Mouse (Mus musculus) frontal cortex, adult 2 months (tissue): ENCODE results near the gene Adcy10. TPM values are rescaled to one million over a fixed set of nuclear protein-coding genes. Genes with fewer than 3 reads are reported as not detected.
A peak's percentile ranks its signal among the peaks of the same experiment; 100 is the strongest.

ENCODE experiments used
- DNase-seq, 2 experiments: peaks; one replicate each; pipeline ENCODE4 v3.0.0; 2022; ENCODE audit warnings: low spot score in 1 of 2; ENCODE audit errors: extremely low spot score in 1 of 2
- polyA plus RNA-seq: library from polyadenylated mRNA; depleted of rRNA; stranded (reverse); fragments of >200 nt; gene quantifications from 2 replicates; pipeline ENCODE4 v1.2.3, GENCODE M21; 2012

Adcy10 gene
- polyA plus RNA-seq, 1 experiment = 0.30 TPM

DNA sequence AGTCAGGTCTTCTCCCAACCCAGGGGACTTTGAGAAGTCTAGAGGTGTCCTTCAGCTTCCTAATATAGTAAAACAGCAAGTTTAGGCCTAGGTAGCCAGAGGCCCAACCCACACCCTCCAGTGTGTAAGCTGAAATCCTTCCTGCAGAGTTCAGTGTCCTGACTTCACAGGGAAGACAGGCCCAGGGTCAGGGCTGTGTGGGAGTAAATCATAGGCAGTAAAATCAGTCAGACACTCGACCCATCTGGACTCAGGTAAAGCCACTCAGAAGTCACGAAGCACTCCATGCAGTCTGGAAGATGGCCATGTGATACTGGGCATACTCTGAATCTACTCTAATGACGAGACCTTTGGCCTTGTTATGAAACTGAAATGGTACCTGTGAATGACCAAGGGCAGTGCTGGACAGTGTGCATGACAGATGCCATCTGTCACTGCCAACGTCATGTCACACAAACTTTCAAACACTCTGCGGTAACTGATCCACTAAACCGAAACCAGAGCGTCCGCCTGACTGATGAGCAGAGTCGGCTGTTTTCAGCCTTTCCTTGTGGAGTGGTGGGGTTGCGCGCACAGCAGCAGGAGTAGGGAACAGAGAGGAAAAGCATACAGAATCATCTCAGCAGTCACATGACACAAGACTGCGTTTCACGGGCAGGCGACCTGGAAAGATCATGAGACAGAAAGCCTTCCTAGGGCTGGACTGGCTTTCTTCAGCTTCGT lies 109.9 kb downstream of the Adcy10 start:
- DNase-seq = no peak

DNA sequence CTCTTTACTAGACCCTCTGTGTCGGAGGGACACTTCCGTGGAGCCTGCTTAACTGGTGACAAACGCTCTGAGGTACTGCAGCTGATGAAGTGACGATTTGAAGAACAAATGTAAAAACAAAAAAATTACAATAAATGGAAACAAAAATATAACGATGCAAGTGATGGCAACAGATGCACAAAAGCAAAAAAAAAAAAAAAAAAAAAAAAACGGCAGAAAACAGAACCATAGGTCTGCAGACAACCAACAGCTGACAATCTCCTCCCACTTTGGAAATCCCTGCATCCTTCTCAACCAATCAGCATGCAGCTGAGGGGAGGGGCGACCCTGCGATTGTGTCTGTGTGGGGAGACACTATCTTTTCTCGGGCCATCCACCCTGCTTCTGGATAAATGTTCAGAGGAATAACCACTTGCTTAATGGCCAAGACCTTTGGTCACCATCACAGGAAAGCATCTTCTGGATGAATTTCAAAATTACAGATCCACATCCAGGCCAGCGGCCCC lies 116.8 kb downstream of the Adcy10 start:
- DNase-seq = no peak

DNA sequence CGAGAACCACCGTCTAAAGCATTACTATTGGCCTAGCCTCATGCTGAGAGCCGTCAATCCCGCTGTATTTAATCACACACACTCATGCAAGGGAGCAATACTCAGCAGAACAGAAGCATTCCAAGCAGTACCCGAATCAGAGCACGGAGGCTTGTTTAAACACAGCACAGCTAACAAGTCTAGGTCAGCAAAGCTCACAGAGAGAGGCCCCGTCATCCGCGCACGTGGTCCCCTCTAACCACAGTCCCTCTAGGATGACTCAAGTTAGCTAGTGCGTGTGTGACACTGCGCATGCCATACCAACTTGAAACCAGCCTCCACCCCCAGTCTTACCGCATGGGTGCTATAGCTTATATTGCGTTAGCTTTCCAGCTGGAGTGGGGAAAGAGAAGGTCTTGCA lies 118.2 kb downstream of the Adcy10 start:
- no peak for DNase-seq

DNA sequence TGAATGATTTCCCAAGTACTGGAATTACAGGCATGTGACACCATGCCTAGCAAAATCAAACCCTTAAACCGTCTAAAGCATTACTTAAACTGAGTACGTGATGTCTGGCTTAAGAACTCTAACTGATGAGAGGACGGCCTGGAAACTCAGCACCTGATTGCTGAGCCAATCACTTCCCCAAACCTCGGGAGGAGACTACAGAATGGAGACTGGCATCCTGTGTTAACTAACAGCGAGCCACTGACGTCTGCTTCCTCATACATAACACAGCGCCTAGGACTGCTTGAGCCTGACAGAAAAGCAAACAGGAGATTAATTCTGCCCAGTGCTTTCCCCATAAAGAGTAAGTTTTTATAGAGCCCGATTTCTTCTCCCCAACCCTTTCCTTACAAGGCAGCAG lies 119.2 kb downstream of the Adcy10 start:
- DNase-seq = no peak

DNA sequence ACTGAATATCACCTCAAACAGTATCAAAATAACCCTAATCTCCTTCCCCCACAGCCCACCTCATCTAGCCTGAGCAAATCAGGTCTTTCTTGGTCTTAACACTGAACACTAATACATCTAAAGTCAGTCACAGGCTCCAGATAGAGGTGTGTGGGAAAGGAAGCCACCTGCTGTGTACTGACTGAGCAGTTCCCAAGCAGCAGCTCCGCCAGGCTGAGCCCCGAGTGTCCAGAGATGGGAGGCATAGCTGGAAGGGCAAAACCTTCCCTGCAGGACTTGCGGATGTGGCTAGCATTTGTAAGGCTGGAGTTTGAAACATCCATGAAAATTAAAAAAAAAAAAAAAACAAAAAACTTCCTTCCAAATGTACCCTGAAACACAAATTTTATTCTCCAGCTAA lies 120.1 kb downstream of the Adcy10 start:
- no peak for DNase-seq

DNA sequence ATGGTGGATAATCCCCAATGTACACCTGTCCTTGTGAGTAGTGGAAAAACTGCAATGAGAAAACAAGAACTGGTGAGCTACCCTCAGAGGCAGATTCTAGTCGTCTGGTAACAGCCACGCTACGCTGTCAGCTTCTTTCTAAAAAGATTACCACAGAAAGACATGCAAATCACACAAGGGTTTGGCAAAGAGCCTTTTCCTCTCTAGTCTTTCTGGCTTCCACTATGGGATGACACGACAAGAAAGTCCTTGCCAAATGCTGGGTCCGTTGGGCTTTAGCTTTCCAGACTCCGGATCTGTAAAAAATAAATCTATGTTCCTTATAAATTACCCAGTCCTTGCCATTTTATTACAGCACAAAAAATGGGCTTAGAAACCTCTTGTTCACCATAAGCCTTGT lies 120.8 kb downstream of the Adcy10 start:
- DNase-seq = peak in 1 of 2 experiments; percentile 44

DNA sequence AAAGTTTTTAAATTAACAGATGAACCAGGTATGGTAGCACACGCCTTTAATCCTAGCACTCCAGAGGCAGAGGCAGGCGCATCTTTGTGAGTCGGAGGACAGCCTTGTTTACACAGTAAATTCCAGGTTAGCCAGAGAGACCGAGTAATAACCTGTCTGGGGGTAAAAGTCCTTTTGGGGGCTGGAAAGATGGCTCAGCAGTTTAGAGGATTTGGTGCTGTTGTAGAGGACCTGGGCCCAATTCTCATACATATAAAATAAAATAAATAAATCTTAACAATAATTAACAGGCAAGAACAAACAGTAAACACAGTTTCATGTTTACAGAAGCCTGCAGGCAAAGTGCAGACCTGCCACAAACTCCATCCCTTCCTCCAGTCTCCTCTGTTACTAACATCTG lies 123.9 kb downstream of the Adcy10 start:
- no peak for DNase-seq

DNA sequence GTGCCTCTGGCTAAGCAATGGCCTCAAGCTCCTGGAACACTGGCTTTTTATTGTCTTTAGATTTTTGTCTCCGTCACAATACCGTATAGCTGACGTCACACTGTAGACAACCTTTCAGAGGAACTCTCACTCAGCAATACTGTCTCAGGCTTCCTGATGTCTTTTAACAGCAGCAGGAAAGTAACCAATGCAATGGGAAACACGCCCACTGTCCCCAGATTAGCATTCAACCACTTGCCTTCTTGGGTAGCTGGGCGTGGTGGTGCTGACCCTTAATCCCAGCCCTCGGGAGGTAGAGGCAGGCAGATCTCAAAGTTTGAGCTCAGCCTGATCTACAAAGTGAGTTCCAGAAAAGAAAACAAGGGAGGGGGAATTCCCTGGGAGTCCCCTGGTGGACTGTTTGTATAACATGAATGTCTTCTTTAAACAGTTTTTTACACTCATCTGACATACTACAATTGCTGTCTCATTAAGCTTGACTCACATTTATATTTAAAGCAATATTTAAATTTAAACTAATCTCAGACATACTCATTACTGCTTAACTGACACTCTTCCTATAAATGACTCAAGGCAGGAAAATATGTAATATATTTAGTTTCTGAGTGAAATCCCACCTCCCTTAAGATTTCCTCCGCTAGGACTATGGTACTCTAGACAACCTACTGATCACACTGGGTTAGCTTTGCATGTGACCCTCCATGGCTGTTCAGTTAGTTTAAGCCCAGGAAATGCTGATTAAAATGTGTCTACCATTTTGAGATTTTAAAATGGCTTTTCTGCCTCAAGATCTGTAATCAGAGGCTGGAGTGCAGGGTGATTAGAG lies 124.7 kb downstream of the Adcy10 start:
- DNase-seq = no peak

DNA sequence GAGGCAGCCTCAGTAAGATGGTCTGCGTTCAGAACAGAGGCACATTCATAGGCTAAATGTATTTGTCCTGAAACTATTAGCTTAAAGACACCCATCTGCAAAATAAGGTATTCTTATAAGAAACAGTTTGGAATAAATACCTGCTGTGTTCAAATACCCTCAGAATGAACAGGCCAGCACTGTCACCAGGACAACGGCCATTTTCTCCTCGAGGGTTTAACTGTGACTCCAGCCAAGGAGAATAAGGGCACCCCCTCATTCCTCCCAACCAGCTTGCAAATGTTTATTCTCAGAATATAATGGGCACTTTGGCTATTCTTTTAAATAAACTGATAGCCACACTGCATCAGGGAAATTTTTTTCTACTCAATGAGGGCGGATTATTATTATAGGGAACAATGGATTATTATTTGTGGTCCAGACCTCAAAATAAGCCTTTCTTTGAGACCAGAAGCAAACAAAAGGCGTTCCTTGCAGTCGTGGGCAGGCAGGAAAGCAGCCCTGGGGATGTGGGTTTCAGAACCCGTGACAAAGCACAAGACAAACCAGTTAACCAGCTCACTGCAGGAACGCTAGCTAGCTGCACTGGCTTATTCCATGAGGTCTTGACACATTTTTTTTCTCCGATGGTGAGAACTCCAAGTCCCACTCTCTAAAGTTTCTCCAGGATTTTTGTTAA lies 125.5 kb downstream of the Adcy10 start:
- peak in 1 of 2 experiments; percentile 29 for DNase-seq

DNA sequence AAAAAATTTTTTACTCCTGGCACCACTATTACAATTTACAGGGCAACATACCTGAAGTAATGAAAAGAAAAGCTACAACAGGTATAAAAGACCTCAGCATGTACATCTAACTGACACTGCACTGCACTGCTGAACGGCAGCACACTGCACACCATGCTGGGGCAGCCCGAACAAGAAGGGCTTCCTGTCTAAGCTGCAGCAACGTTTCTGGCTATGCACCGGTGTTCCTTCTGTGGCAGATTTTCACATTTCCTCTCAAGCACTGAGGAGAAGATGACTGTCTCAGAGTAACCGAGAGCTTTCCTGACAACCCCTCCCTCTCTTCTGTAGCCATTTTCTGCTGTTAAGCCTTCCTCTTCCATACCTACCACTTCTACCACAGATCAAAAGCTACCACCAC lies 127.7 kb downstream of the Adcy10 start:
- DNase-seq = no peak

DNA sequence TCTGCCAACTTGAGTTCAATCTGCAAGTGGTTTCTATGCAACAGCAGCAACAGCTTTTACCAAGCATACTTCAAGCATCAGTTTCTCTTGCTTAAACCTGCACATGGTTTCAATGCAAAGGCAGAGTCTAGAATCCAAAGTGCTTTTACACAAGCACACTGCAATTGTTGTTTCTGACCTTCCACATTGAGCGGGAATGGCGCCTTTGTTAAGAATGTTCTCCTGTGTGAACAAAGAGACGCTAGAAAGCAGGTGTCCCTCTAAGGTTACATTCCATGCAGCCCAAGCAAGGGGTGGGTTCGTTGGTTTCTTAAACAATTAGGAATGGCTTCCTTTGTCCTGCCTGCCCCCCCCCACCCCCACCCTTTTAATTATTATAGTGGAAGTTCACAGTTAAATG lies 128.9 kb downstream of the Adcy10 start:
- no peak for DNase-seq

DNA sequence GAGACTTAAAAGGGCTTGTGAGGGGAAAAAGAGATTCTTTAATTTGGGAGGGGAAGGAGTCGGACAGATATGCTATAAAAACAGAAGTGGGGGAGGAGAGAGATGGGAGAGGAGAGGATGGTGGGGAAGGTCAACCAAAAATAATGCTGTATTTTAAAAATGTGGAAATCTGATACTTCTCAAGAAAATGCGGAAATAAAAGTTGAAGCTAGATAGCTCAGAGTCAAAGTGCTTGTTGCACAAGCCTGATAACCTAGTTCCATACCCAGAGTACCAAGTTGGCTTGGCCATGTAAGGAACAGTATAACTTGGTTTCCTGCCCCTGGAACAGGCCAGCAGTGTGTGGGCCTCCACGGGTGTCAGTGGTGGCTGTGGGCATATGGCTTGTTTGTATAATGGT lies 129.8 kb downstream of the Adcy10 start:
- no peak for DNase-seq

DNA sequence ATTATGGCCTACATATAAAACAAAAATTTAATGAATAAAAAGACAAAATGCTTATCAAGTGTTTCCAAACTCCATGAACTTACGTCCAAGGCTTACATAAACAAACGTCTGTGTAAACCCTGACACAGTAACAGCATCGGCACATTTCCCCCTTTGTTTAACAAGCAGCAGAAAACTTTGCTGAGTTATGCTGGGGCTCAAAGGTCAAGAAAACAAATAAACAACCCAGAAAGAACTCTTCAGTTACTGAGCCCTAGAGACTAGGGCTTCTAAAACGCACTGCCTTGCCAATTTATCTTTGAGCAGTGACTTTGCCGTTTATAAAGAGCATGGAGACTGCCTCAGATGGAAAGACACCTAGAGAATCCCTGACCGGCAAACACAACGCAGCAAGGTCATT lies 131.7 kb downstream of the Adcy10 start:
- DNase-seq = no peak

DNA sequence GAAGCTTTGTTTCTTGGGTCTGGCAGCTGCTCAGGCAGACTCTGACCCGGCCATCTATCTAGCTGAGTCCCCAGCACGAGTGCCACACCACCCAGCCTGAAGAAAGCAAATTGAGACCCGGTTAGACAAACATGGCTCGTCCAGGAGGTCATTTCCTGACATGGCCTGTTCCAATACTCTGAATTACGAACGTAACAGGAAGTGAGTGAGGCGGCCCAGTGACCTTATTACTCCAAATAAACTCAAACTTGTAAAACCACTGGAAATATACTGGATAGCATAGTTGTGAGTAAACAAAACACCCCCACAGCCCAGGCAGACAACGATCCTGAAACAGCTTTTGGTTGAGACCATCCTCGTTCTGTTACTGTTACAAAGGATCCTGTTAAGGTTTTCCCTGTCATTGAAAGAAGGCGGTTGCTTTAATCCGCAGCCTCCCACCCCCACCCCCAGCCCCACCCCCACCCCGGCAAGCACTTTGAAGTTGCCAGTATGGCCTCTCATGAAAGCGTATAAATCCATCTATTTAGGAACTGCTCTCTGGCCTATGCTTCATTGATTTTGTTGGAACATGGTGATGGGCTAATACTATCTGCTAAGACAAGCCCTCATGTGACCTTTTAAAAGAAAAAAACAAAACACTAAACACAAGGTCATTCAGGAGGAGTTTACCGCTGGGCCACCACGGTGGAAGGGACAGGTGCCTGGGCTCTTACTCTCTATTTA lies 132.3 kb downstream of the Adcy10 start:
- DNase-seq = no peak

DNA sequence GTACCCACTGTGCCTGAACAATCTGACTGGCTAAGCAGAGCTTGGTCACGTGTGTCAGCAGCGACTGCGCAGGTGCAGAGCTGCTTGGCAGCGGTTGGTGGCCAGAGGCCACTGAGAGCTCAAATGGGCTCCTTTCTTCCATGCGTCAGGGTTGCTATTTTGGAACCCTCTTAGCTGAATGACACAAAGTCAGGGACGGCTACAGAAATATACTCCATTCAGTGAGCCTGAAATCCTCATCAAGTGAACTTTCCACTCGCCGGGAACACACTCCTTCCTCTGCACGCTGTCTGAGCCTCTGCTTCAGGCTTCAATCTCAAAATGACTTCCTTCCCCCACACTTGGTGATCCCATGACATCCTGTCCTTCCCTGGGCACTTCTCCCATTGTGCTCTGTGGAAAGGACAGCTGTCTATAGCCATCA lies 133.2 kb downstream of the Adcy10 start:
- DNase-seq = peak in 1 of 2 experiments; percentile 54

DNA sequence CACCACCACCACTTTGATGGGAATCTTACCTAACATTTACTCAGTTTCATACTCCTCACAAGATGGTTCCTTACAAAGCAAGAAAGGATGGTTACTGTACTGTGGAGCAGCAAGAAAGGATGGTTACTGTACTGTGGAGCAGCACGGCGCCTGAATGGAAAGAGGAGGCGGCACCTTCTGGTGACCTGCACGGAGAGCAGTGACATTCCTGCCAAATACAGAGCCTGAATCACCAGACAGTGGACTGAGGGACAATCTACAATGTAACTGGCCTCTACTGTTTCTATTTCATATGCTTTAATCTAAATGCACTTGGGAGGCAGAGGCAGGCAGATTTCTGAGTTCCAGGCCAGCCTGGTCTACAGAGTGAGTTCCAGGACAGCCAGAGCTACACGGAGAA lies 140.1 kb downstream of the Adcy10 start:
- no peak for DNase-seq

DNA sequence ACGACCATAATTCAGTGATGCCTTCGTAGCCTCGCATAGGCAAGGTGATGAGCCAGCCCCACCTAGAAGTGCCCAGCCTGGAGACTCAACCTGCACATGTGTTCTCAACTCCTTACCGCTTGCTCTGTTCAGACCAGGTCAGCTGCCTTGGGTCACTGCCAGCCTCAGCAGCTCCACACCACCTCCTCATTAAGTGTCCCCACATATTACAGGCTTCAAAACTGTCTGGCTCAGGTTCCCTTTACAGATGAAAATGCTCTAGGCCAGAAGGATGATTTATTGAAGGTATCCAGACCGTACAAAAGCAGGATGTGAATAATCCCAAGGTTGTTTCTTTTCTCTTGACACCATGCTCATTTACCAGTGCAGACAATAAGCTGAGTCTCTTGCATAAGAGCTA lies 140.9 kb downstream of the Adcy10 start:
- no peak for DNase-seq
